Mouse (Mus musculus) liver, adult (tissue): ENCODE results near the gene Gps2.

Experiments
- GATA4 ChIP-seq: IDR thresholded peaks from 2 replicates; pipeline ENCODE4 v1.6.1; 2014; ENCODE audit warnings: mild to moderate bottlenecking, low read length; ENCODE audit not compliant: insufficient replicate concordance

Gene Gps2

DNA sequence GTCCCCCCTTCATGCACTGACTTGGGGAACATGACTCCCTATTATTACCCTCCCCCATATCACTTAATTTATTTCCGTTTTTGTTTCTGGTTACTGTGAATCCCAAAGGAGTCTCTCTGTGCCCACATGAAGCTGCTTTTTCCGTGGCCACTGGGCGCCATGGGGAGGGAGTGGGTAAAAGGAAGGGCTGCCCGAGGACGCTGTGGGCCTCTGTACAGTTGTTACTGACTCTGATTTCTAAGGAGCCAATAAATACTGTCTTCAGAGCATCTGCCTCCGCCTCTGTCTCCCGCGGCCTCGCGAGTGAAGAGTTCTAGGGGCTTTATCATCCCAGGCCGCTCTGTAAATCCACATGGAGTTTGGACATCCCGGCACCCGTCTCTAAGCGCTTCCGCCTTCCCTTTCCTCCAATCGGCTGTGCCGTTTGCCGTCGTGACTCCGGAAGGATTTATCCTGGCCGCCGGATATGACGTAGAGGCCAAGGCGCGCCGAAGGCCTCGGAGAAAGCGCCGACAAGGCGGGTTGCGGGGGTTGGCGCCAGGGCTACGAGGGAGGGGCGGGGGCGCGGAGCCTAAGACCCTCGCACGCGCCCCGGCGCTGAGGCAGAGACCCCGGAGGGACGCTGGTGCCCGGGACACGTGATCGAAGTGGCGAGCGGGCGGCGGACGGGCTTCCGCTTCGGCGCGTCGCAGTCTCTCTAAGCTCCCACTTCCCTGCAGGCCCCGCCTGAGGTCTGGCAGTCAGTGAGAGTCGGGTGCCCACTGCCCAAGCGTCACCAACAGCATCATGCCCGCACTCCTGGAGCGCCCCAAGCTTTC is at the start of gene Gps2:
Gene Gps2 (plus strand): TSS at position 335 of the 818 bp plus-strand sequence.
- TF ChIP-seq GATA4 = no peak

GRCm38 (mm10) chr11:69864138-69864860 is 49.4 kb upstream of the Gps2 start:
- TF ChIP-seq GATA4 = no peak

DNA sequence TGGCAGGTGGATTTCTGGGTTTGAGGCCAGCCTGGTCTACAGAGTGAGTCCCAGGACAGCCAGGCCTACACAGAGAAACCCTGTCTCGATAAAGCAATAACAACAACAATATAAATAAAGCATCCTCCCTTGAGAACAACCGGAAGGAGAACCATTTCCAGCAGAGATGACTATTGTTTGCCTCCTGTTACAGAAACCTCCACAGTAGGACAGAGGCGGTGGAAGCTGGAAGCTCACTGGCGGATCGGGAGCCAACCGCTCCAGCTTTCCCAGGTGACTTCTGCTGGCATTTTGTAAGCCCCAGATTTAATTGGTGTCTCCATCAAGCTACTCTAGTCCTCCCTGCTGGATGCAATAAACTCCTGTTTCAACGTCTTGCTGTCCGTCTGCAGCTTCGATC is 48.1 kb upstream of the Gps2 start:
- no peak for TF ChIP-seq GATA4

GRCm38 (mm10) chr11:69867335-69867734 is 46.4 kb upstream of the Gps2 start:
- no peak for TF ChIP-seq GATA4

- no peak for TF ChIP-seq GATA4
Measured at GRCm38 (mm10) chr11:69870289-69871069, 43.2 kb upstream of the Gps2 start.

- no peak for TF ChIP-seq GATA4
Measured at GRCm38 (mm10) chr11:69871822-69872221, 41.9 kb upstream of the Gps2 start.

GRCm38 (mm10) chr11:69872451-69872850 is 41.2 kb upstream of the Gps2 start:
- no peak for TF ChIP-seq GATA4

DNA sequence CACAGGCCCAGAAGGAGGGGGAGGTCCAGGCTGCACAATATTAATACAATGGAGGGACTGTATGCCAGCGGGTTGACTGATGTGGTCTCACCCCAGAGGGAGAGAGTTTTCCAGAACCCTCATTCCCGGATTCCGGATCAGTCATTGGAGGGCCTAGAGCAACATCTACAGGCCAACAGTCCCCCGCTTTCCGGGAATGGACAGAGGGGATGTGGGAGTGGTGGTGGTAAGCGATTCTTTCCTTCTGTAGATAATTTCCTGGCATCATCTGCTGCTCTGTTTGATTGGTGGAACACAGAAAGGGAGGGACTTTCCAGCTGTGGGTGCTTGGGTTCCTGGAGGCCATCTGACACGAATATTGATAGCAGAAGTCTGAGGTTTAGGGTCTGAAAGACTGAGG is 37.5 kb upstream of the Gps2 start:
- TF ChIP-seq GATA4 = peak; percentile 9; the same call in 1 of the 2 replicates

DNA sequence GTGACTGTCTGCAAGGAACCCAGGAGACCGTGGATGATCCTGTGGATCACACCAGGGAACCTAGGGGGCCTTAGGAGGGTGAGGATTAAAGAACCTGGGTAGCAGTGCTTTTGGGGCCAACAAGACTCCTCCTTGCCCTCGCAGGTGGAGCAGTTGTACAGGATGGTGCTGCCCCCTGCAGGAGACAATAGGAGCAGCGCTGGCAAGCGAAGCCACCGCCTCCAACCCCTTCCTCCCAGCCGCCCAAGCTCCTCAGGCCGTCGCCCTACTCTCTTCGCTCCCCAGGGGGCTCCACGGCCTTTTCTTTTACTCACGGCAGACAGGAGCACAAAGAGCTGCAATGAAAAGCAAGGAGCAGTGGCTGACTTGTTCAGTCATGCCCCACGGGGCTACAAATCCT is 36.8 kb upstream of the Gps2 start:
- no peak for TF ChIP-seq GATA4

- TF ChIP-seq GATA4 = no peak
Measured at GRCm38 (mm10) chr11:69877878-69878277, 35.8 kb upstream of the Gps2 start, which contains the start of gene Tmem95. Tmem95 (minus strand) TSS chr11:69878018.

DNA sequence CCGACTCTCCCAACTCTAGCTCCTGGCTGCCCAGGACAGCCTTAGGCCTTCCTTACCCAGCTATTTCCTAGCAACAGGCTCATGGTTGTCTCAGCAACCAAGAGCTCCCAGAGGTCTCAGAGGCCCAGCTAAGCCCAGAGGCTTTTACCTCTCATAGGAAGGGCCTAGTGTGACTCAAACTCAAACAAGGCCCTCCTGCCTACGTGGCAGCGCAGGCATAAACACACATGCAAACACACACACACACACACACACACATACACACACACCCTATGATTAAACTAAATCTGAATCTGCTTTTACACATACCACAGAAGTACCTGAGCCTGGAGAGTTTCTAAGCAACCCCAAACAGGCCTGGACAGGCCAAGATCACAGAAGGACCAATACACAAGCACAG is 35.3 kb upstream of the Gps2 start:
- TF ChIP-seq GATA4 = no peak

DNA sequence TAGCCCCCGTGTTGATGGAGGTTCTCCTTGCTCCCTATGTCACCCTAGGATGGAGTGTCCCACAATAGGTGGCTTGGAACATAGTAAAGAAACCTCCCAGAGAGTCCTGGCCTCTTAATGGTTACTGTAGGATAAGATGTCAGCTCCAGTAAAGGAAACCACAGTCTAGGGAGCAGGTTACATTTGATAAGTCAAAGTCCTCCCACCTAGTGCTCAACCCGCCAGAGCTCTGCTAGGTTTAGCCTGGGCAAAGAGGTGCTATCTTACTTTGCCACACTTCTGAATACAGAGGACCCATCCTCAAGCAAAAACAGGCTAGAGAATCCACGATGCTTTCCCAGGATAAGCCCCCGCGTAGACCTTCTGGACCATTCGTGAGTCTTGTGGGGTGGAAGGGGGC is 34.7 kb upstream of the Gps2 start:
- no peak for TF ChIP-seq GATA4

DNA sequence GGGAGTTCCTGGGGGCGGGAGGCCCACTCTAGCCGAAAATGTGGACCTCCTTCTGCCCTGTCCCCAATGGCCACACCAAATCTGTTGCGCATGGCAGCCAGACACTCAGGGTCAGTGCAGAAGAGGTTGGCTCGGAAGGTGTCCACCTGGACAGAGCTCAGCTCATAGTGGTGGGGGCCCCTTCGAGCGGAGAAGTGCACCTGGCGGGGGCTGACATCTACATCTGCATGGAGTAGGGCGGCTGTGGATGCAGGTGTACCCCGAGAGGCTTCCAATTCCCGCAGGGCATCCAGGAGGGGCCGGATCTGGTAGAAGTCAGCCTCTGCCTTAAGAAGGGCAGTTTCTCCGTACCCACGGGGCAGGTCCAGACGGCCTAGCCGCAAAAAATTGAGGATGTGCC is 34.0 kb upstream of the Gps2 start:
- no peak for TF ChIP-seq GATA4

GRCm38 (mm10) chr11:69880506-69880852 is 33.2 kb upstream of the Gps2 start:
- no peak for TF ChIP-seq GATA4

DNA sequence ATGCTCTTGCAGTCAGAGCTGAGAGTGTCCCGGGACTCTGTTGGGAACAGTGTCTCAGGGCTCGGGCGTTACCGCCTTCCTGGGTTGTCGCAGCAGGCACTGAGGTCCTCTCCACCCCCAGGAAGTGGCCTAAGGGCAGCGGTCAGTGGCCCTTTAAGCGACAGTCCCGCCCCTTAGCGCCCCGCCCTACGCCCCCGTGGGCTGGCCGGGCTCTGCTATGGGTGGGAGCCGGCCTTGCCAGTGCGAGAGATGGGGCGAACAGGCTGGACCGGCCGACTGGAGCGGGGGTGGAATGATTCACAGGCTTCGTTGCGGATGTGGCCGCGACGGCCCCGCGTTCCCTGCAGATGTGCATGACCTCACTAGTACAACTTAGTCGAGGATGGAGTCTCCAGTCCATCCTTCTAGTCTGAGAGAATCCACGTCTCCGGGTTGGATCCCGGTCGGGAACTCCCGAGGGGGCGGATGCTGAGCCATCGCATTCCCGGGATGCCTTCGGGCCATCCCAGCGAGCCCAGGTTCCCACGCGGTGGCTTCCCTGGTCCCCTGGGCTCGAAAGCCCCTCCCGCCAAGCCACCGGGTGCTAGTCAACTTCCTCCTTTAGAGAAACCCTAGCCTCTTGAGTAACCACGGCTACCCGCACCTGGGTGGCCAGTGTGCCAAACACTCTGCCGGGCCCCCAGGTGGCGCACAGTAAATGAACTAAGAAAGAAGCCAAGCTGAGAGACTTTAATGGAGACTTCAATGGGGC is 32.7 kb upstream of the Gps2 start, which contains the start of gene Kctd11:
Gene Kctd11 (minus strand): TSS at position 554 of the 751 bp plus-strand sequence.
- peak; percentile 39; the same call in 1 of the 2 replicates for TF ChIP-seq GATA4
